Mouse (Mus musculus): ENCODE measurements around the gene Gm15517.

Gm15517 gene

GRCm38 (mm10) chr7:44307261-44308020, 46.2 kb downstream of the Gm15517 start:
- Histone ChIP-seq H3K27me3 (ENCODE audit: insufficient read depth, low read length) (peaks cover 61% of the 10 kb centered on the region), H3K9me3 (ENCODE audit: low read length) (no peaks in the 10 kb centered on the region), H3K4me3 (replicated peaks; ENCODE audit: low read length) (no peak overlapping the region), H3K36me3 (ENCODE audit: insufficient read depth, low read length) (no peaks in the 10 kb centered on the region), H3K4me1 (replicated peaks; ENCODE audit: low read depth, low read length) (peaks cover 61% of the 10 kb centered on the region)
- no peak for TF ChIP-seq CTCF (conservative IDR thresholded peaks at IDR 0.05; ENCODE audit: low read length)

- peak within 1 kb of the TSS; percentile 77 for H3K4me3 ChIP-seq (replicated peaks; ENCODE audit: low read length)
- no peaks in the 10 kb centered on the region for H3K9me3 ChIP-seq (ENCODE audit: low read length)
- peaks cover 76% of the 10 kb centered on the region for H3K27me3 ChIP-seq (ENCODE audit: insufficient read depth, low read length)
- TF ChIP-seq POU5F1 (IDR thresholded peaks at IDR 0.05; ENCODE audit: borderline replicate concordance, low read length): no peak
- TF ChIP-seq CTCF (conservative IDR thresholded peaks at IDR 0.05; ENCODE audit: low read length): no peak
- peaks cover 4% of the 10 kb centered on the region; the same call in 1 of the 2 replicates for H3K36me3 ChIP-seq (ENCODE audit: insufficient read depth, low read length)
- peaks cover 46% of the 10 kb centered on the region for H3K4me1 ChIP-seq (replicated peaks; ENCODE audit: low read depth, low read length)
These were observed 48.4 kb downstream of the Gm15517 start, which contains the start of gene Shank1 for GRCm38 (mm10) chr7:44309475-44310284. TSS of gene Shank1 (plus strand) at chr7:44310253.

GRCm38 (mm10) chr7:44310285-44310877, 49.1 kb downstream of the Gm15517 start:
- Histone ChIP-seq H3K27me3 (ENCODE audit: insufficient read depth, low read length) (peaks cover 76% of the 10 kb centered on the region), H3K4me3 (replicated peaks; ENCODE audit: low read length) (peak overlapping the region; percentile 77), H3K36me3 (ENCODE audit: insufficient read depth, low read length) (peaks cover 4% of the 10 kb centered on the region; the same call in 1 of the 2 replicates), H3K9me3 (ENCODE audit: low read length) (no peaks in the 10 kb centered on the region), H3K4me1 (replicated peaks; ENCODE audit: low read depth, low read length) (peaks cover 46% of the 10 kb centered on the region)
- TF ChIP-seq CTCF (conservative IDR thresholded peaks at IDR 0.05; ENCODE audit: low read length): no peak
- TF ChIP-seq POU5F1 (IDR thresholded peaks at IDR 0.05; ENCODE audit: borderline replicate concordance, low read length): no peak
- TF ChIP-seq NANOG (IDR thresholded peaks at IDR 0.05; ENCODE audit: borderline replicate concordance, low read length): no peak

- Histone ChIP-seq H3K9me3 (ENCODE audit: low read length) (no peaks in the 10 kb centered on the region), H3K4me1 (replicated peaks; ENCODE audit: low read depth, low read length) (peaks cover 47% of the 10 kb centered on the region), H3K36me3 (ENCODE audit: insufficient read depth, low read length) (peaks cover 4% of the 10 kb centered on the region; the same call in 1 of the 2 replicates), H3K4me3 (replicated peaks; ENCODE audit: low read length) (peak overlapping the region; percentile 77), H3K27me3 (ENCODE audit: insufficient read depth, low read length) (peaks cover 83% of the 10 kb centered on the region)
- TF ChIP-seq CTCF (conservative IDR thresholded peaks at IDR 0.05; ENCODE audit: low read length) (no peak), POU5F1 (IDR thresholded peaks at IDR 0.05; ENCODE audit: borderline replicate concordance, low read length) (no peak), NANOG (IDR thresholded peaks at IDR 0.05; ENCODE audit: borderline replicate concordance, low read length) (no peak)
These were observed 49.8 kb downstream of the Gm15517 start for GRCm38 (mm10) chr7:44310878-44311712.
